Mouse (Mus musculus) liver, postnatal 0 days (tissue): Measurements from ENCODE around the gene Nfkbiz.

Experiments used
- CTCF ChIP-seq: sonication (generic); IDR thresholded peaks from 2 replicates; pipeline ENCODE4 v1.5.1; 2016; ENCODE audit warnings: antibody characterized with exemption, low read depth
- EP300 ChIP-seq: IDR thresholded peaks from 2 replicates; pipeline ENCODE4 v1.6.1; 2016; ENCODE audit warnings: antibody characterized with exemption, low read depth, mild to moderate bottlenecking

GRCm38 (mm10) chr16:55876025-55876424 lies 37.3 kb upstream of the Nfkbiz start:
- TF ChIP-seq CTCF (no peak), EP300 (no peak)
